Mouse (Mus musculus): Measurements from ENCODE around the gene Itga11. TPM values are rescaled to one million over a fixed set of nuclear protein-coding genes. Genes with fewer than 3 reads are reported as not detected.

Gene Itga11
- 0.08 and 0.10 TPM in 2 replicates for polyA plus RNA-seq (2015; fragmentation: Nextera tagmentation; extraction: Ambion mirVana)

DNA sequence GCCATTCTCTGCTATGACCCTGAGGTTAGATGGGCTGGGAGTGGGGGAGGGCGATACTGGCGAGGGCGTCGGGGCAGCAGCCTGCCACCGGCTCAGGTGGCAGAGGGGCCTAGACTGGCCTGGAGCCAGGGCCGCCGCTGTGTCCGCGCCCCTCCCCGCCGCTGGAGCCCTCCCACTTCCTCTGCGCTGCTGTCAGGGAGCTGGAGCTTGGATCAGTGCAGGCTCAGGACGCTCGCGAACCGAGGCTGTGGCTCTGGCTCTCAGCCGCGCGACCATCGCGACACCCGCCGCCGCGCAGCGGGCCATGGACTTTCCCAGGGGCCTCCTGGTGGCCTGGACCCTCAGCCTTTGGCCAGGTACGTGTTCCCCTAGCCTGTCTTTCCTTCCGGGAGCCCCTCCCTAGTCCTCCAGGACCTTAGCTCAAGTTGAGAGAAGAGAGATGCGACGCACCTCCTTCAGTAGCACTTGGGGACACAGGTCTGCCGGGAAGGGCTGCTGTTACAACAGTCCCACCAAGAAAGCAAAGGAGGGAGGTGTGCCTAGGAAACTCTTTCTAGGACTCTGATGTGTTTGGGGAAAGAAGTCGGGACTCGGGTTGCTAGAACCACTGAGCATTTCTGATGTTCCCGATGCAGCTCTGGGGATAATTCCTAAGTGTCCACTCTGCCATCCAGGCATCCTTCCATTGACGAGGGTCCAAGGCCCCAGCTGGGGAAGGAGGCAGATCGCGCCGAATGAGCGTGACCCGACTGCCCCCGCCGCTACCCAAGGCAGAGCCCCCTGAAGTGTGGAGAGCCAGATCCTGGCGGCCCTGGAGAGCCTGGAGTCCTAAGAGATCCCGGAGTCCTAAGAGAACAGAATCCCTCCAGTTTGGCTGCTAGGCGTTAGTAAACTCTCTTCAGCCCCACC is at the start of gene Itga11:
Itga11 (plus strand) TSS at position 186 of the 909 bp plus-strand sequence.
- Histone ChIP-seq H3K4me1 (replicated peaks) (no peaks in the 10 kb centered on the region; the same call in 1 of the 2 replicates), H3K4me3 (replicated peaks) (peak within 1 kb of the TSS; percentile 40), H3K27me3 (peaks cover 49% of the 10 kb centered on the region), H3K9ac (no peak within 1 kb of the TSS), H3K36me3 (no peaks in the 10 kb centered on the region), H3K4me2 (peak within 1 kb of the TSS; percentile 50), H3K9me3 (replicated peaks) (no peaks in the 10 kb centered on the region), H3K27ac (no peak within 1 kb of the TSS)
- ATAC-seq (ENCODE audit: low read depth) (no peak), DNase-seq (no peak)
- WGBS (ENCODE audit: insufficient replicate concordance): 3% methylated on average over 45 of the region's 45 CpGs

GRCm38 (mm10) chr9:62630631-62631240 is 46.9 kb upstream of the Itga11 start:
- ATAC-seq (ENCODE audit: low read depth) (no peak), DNase-seq (no peak)
- H3K4me2 ChIP-seq: no peak overlapping the region
- no peaks in the 10 kb centered on the region for H3K36me3 ChIP-seq
- H3K9me3 ChIP-seq (replicated peaks): no peaks in the 10 kb centered on the region
- H3K4me1 ChIP-seq (replicated peaks): no peaks in the 10 kb centered on the region
- no peak overlapping the region for H3K27ac ChIP-seq
- no peaks in the 10 kb centered on the region for H3K27me3 ChIP-seq
- H3K4me3 ChIP-seq (replicated peaks): no peak overlapping the region
- no peak overlapping the region for H3K9ac ChIP-seq
- 47% methylated on average over 10 of the region's 10 CpGs for WGBS (ENCODE audit: insufficient replicate concordance)

DNA sequence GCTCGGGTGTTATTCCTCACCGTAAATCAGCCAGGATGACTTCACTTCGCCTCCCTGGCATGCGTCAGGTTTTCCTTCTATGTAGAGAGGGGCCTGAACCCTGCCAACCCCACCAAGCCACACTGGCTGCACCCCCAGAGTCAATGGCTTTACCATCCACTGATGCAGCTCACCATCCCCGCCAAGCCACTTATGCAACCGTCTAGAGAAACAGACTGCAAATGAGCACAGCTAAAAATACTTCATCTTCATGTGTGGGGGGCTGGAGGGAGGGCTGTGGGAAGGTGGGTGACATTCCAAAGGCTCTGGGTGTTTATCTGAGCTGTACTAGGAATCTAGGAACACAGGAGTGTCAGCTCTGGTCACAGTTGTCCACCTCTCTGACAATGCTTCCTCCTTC is 45.2 kb upstream of the Itga11 start:
- Histone ChIP-seq H3K36me3 (no peaks in the 10 kb centered on the region), H3K4me2 (no peak overlapping the region), H3K9me3 (replicated peaks) (no peaks in the 10 kb centered on the region), H3K27me3 (no peaks in the 10 kb centered on the region), H3K27ac (no peak overlapping the region), H3K4me3 (replicated peaks) (no peak overlapping the region), H3K9ac (no peak overlapping the region), H3K4me1 (replicated peaks) (no peaks in the 10 kb centered on the region)
- DNase-seq (no peak), ATAC-seq (ENCODE audit: low read depth) (no peak)
- WGBS (ENCODE audit: insufficient replicate concordance): 71% methylated on average over 6 of the region's 6 CpGs

DNA sequence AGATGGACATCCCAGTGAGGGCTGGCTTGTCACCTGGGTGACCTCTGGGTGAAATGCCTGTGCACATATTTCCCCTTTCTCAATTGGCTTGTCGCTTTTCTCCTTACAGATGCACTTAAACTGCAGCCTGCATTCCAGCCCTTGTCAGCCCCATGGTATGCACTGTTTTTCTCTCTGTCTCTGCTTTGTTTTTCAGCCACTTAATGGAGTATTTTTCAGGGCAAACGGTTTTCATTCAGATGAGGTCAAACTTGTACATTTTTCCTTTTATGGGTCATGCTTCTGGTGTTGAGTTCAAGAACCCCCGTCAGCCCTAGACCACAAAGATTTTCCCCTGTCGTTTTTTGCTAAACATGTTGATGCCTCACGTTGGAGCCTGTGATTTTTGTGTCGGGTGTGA is 39.6 kb upstream of the Itga11 start:
- H3K4me2 ChIP-seq: no peak overlapping the region
- WGBS (ENCODE audit: insufficient replicate concordance): 41% methylated on average over 6 of the region's 6 CpGs
- H3K4me1 ChIP-seq (replicated peaks): no peaks in the 10 kb centered on the region
- no peak for DNase-seq
- no peak overlapping the region for H3K9ac ChIP-seq
- no peaks in the 10 kb centered on the region for H3K27me3 ChIP-seq
- H3K4me3 ChIP-seq (replicated peaks): no peak overlapping the region
- no peak overlapping the region for H3K27ac ChIP-seq
- no peaks in the 10 kb centered on the region for H3K36me3 ChIP-seq
- ATAC-seq (ENCODE audit: low read depth): no peak
- H3K9me3 ChIP-seq (replicated peaks): no peaks in the 10 kb centered on the region

- Histone ChIP-seq H3K27me3 (no peaks in the 10 kb centered on the region), H3K9ac (no peak overlapping the region), H3K4me3 (replicated peaks) (no peak overlapping the region), H3K36me3 (no peaks in the 10 kb centered on the region), H3K9me3 (replicated peaks) (no peaks in the 10 kb centered on the region), H3K4me2 (no peak overlapping the region), H3K4me1 (replicated peaks) (no peaks in the 10 kb centered on the region), H3K27ac (no peak overlapping the region)
- DNase-seq (no peak), ATAC-seq (ENCODE audit: low read depth) (no peak)
- WGBS (ENCODE audit: insufficient replicate concordance): 58% methylated on average over 4 of the region's 4 CpGs
Measured at GRCm38 (mm10) chr9:62639686-62640085, 37.9 kb upstream of the Itga11 start.

DNA sequence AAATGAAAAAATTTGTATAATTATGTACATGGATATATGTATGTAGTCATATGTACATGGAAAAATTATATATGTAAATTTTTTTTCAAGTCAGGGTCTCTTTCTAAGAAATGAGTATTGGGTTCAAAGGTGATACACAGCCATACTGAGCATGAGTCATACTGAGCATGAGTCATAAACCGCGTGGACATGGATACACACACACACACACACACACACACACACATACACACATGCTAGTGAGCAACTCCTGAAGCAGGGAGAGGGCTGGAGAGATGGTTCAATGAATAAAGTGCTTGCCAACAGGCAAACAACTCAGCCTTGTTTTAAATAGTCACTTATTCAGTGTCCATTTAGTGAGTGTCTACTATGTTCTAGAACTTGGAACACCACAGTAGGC is 37.4 kb upstream of the Itga11 start:
- H3K4me2 ChIP-seq: no peak overlapping the region
- no peak overlapping the region for H3K4me3 ChIP-seq (replicated peaks)
- WGBS (ENCODE audit: insufficient replicate concordance): 76% methylated on average over 2 of the region's 2 CpGs
- no peak overlapping the region for H3K27ac ChIP-seq
- no peak overlapping the region for H3K9ac ChIP-seq
- H3K4me1 ChIP-seq (replicated peaks): no peaks in the 10 kb centered on the region
- no peak for ATAC-seq (ENCODE audit: low read depth)
- no peaks in the 10 kb centered on the region for H3K27me3 ChIP-seq
- no peak for DNase-seq
- H3K36me3 ChIP-seq: no peaks in the 10 kb centered on the region
- H3K9me3 ChIP-seq (replicated peaks): no peaks in the 10 kb centered on the region

DNA sequence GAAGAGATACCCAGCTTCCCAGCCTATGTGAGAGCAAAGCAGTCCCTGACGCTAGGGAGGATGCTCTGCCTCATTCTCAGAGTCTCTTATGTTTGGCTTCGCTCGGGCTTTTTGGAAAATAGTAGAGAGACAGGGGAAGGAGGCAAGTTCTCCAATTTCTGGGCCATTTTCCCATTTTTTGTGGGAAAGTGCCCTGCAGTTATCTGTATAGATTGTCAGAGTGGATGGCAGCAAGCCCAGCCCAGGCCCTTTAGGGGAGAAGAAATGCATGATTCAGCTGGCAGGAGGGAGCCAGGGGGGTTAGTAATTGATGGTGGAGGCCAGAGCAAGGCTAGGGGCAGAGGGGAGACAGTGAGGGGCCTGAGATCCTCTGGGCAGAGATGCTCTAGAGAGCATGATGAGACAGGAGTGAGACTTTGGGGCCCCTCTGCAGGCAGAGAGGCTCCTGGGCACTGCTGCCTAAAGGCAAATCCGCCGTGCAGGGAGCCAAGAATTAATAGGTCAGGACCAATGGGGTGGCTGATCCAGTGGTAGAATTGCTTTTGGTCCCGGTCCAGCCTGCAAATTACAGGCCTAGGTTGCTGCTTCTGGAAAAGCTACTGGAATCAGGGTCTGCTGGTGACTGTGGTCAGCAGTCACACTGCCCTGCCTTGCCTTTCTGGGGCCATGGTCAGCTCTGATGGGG is 31.8 kb upstream of the Itga11 start:
- Histone ChIP-seq H3K9me3 (replicated peaks) (no peaks in the 10 kb centered on the region), H3K27me3 (no peaks in the 10 kb centered on the region), H3K9ac (no peak overlapping the region), H3K4me3 (replicated peaks) (no peak overlapping the region), H3K4me2 (no peak overlapping the region), H3K27ac (no peak overlapping the region), H3K4me1 (replicated peaks) (no peaks in the 10 kb centered on the region), H3K36me3 (no peaks in the 10 kb centered on the region)
- DNase-seq: no peak
- 66% methylated on average over 6 of the region's 6 CpGs for WGBS (ENCODE audit: insufficient replicate concordance)
- no peak for ATAC-seq (ENCODE audit: low read depth)

DNA sequence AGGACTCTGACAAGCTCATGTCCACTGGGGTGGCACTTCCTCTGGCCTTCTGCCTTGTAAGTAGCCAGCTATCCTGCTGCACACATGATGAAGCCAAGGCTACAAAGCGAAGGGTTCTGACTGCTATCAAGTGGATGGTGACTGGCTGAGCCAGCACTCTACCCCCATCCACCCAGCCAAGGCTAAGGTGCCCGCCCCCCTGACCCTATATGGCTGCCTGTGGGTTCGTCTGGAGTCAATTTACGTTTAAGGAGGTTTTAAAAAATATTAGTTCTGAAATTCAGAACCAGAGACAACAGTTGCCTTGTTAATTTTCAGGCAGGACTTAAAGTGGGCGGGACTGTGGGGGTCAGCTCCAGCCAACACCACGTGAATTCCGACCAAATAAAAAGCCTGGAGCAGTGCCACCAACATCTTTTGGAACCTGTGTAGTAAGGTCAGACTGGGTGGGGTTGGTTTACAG is 30.9 kb upstream of the Itga11 start:
- Histone ChIP-seq H3K27me3 (no peaks in the 10 kb centered on the region), H3K36me3 (no peaks in the 10 kb centered on the region), H3K9me3 (replicated peaks) (no peaks in the 10 kb centered on the region), H3K27ac (no peak overlapping the region), H3K4me2 (no peak overlapping the region), H3K4me1 (replicated peaks) (no peaks in the 10 kb centered on the region), H3K4me3 (replicated peaks) (no peak overlapping the region), H3K9ac (no peak overlapping the region)
- 51% methylated on average over 7 of the region's 7 CpGs for WGBS (ENCODE audit: insufficient replicate concordance)
- ATAC-seq (ENCODE audit: low read depth): no peak
- DNase-seq: no peak

DNA sequence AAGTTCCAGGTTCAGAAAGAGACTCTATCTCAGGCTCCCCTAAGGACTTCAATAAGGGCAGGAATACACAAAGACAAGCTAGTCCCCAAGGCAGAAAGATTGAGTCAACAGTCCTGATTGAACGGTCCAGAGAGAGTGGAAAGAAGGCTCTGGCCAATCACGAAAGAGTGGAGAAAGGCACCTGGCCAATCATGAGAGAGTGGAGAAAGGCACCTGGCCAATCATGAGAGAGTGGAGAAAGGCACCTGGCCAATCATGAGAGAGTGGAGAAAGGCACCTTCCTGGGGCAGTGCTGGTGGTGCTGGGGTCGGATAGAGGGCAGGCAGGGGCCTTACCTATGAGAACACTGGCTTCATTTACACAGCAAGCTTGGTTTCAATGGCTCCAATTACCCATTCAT is 28.2 kb upstream of the Itga11 start:
- no peak overlapping the region for H3K4me2 ChIP-seq
- H3K27ac ChIP-seq: no peak overlapping the region
- no peak for ATAC-seq (ENCODE audit: low read depth)
- no peak overlapping the region for H3K4me3 ChIP-seq (replicated peaks)
- DNase-seq: no peak
- H3K9me3 ChIP-seq (replicated peaks): no peaks in the 10 kb centered on the region
- H3K27me3 ChIP-seq: no peaks in the 10 kb centered on the region
- no peaks in the 10 kb centered on the region for H3K36me3 ChIP-seq
- 72% methylated on average over 3 of the region's 3 CpGs for WGBS (ENCODE audit: insufficient replicate concordance)
- H3K9ac ChIP-seq: no peak overlapping the region
- H3K4me1 ChIP-seq (replicated peaks): no peaks in the 10 kb centered on the region

- Histone ChIP-seq H3K4me3 (replicated peaks) (no peak overlapping the region), H3K36me3 (no peaks in the 10 kb centered on the region), H3K4me2 (no peak overlapping the region), H3K27me3 (no peaks in the 10 kb centered on the region), H3K9ac (no peak overlapping the region), H3K4me1 (replicated peaks) (no peaks in the 10 kb centered on the region), H3K9me3 (replicated peaks) (no peaks in the 10 kb centered on the region), H3K27ac (no peak overlapping the region)
- 74% methylated on average over 6 of the region's 6 CpGs for WGBS (ENCODE audit: insufficient replicate concordance)
- no peak for DNase-seq
- ATAC-seq (ENCODE audit: low read depth): no peak
Measured at GRCm38 (mm10) chr9:62650764-62651163, 26.9 kb upstream of the Itga11 start.

DNA sequence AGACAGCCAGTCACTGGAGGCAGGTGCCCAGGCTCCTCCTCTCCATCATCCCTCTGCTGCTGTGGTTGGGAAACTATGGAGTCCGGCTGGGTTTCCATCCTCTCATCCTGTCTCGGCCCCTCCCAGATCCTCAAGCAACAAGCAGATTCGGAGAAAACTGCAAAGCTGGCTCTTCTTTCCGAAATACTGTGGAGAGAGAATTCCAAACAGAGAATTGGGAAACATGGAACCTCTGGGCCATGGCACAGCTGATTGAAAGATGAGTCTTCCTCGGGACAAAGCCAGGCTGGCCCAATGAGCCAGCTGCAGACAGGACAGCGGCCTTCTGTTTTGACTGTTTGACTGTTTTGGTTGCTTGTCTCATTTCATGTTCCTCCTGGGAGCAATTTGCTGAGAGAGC is 23.3 kb upstream of the Itga11 start:
- no peaks in the 10 kb centered on the region for H3K9me3 ChIP-seq (replicated peaks)
- no peak overlapping the region for H3K9ac ChIP-seq
- H3K4me3 ChIP-seq (replicated peaks): no peak overlapping the region
- DNase-seq (no peak), ATAC-seq (ENCODE audit: low read depth) (no peak)
- H3K27ac ChIP-seq: no peak overlapping the region
- 56% methylated on average over 6 of the region's 6 CpGs for WGBS (ENCODE audit: insufficient replicate concordance)
- no peaks in the 10 kb centered on the region for H3K36me3 ChIP-seq
- no peaks in the 10 kb centered on the region for H3K27me3 ChIP-seq
- no peaks in the 10 kb centered on the region for H3K4me1 ChIP-seq (replicated peaks)
- H3K4me2 ChIP-seq: no peak overlapping the region

Measured in liver, embryonic 13.5 days (tissue).